Mouse (Mus musculus) c-Kit-positive CD71-positive TER-119-negative erythroid progenitor cells, embryonic 14.5 days (primary cell): ENCODE data around the gene Ptpn9.
A peak's percentile ranks its signal among the peaks of the same experiment; 100 is the strongest.

Experiments used
- DNase-seq: peaks from one replicate; pipeline ENCODE4 v3.0.0-alpha.2; 2013; ENCODE audit warnings: low read depth

Ptpn9 gene

DNA sequence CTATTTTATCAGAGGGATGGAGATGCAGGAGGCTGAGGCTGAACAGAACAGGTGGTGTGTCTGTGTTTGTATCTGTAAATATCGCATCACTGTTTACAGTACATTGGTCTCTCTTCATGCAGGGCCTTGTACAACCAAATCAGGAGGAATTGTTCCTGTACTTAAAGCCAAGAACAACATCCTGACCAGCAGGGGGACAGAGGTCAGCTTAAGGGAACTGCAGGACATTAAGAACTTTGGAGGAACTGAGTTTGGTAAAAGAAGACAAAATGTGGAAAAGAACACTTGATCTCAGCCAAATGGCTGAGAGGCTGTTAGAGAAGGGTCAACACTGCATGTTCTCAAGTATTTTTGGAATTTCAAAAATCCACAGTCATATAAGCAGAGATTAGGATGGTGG, 20.0 kb downstream of the Ptpn9 start:
- DNase-seq: no peak

DNA sequence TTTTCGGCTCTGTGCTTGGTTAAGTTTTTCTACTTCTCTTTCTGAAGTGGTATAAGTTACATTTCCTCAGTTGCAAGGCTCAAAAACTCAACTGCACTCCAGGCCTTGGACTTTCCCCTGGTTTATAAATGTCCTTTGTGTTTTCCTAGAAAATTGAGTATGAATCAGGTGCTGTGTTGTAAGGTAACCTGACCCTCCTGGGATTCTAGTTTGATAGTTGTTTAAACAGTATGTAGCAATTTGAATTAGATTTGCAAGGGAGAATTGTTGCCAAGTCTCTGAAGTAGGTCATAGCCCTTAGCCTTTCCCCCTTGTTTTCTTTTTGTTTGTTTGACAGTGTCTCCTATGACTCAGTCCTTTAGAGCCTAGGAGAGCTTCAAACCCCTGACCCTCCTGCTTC, 22.9 kb downstream of the Ptpn9 start:
- DNase-seq: no peak

DNA sequence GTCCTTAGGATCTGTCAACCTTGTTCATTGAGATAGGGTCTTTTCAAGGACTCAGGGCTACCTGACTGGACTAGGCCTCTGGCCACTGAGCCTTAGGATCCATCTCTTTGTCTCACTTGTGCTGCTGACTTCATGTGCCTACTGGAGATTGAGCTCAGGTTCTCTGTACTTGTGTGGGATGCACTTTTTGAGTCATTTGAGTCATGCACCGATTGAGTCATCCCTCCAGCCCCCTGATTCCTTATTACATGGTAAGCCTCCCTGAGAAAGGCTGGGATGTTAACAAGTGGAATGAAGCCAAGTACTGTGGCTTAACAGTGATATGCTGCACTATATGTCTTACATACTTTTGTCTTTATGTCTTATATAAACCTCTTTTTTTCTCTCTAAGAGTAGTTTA, 37.0 kb downstream of the Ptpn9 start:
- DNase-seq: no peak

DNA sequence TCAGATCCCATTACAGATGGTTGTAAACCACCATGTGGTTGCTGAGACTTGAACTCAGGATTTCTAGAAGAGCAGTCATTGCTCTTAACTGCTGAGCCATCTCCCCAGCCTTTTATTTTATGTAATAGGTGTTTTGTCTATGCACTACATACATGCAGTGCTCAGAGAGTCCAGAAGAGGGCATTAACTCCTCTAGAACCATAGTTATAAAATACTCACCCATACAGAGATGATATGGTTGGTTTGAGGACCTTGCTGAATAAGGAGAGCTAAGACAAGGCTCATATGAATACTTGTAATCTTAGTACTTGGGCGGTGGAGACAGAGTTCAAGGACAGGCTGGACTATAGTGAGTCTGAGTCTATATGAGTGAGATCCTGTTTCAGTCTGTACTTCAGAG, 61.5 kb downstream of the Ptpn9 start:
- peak; percentile 59 for DNase-seq

DNA sequence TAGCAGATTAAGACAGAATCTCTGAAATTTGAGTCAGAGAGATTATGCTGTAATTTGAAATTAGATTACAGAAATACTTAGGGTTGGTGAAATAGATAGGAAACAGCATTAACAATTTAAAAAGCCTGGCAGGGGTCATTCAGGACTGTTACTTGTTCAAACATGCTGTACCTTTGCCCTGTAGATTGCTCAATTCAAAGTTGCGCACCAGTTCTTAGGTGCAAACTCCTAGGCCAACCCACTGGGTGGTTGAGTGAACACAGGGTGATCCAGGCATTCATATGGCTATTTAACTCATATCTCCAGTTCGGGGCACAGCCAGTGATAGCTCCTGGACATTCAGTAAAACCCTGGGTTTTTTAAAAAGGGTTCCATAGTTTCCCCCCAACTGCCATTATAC, 69.4 kb downstream of the Ptpn9 start:
- DNase-seq: no peak

DNA sequence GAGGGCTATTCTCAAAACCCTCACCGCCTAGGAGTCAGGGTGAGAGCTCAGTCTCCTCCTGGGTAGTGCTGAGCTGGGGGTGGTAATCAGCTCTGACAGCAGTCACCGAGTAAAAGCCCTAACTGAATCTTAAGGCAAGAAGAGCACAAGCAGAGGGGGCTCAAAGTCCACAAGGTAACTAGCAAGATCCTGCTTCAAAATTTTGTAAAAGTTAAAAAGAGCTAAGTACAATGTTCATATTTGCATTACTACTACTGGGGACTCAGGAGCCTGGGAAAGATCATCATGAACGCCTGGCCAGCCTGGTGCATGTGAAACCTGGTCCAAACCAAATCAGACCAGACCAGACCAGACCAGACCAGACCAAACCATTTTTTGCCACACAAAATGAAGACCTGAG, 73.5 kb downstream of the Ptpn9 start:
- no peak for DNase-seq

DNA sequence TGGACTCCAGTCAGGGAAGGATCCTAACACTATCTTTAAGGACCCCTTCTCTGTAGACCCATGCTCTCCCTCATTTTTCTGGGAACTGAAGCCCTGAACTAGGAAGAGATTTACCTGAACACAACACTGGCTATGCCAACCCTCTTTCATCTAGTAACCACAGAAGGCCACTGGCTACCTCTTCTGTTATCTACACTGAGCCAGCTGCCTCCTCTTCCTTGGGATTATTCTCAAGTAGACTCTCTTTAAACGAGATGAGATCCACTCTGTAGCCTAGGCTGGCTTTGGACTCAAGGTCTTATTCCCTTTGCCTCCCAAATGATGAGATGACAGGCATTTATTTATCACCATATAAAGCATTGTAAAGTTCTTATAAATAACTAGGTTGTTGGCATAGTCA, 75.5 kb downstream of the Ptpn9 start:
- DNase-seq: no peak

DNA sequence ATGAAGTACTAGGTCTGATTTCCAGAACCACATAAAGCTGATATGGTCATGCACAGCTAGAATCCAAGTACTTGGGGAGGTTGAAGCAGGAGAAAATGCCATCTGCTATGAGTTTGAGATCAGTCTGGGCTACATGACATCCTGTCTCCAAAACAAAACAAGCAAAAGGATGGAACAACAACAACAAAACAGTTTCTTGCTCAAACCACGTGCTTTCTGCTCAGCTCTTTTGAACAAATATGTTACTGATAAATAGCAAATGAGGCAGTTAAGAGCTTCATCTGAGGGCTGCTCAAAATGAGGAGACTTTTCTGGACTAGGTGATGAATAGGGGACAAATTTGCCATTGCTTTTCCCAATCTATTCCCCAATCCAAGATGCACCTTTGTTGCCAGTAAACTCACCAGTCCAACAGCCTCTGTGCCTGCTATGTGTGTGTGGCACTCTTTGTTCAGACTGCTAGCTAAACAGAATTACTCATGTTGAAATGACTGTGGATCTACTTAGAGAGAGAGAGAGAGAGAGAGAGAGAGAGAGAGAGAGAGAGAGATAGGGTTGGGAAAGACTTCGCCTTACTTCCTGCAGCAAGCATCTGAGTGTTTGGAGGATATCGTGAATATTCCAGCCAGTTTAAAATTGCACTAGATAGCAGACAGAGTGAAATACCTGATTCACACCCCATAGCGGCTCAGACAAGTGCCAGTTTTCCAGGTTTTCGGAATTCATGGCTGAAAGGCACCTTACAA, 76.2 kb downstream of the Ptpn9 start:
- DNase-seq: no peak

DNA sequence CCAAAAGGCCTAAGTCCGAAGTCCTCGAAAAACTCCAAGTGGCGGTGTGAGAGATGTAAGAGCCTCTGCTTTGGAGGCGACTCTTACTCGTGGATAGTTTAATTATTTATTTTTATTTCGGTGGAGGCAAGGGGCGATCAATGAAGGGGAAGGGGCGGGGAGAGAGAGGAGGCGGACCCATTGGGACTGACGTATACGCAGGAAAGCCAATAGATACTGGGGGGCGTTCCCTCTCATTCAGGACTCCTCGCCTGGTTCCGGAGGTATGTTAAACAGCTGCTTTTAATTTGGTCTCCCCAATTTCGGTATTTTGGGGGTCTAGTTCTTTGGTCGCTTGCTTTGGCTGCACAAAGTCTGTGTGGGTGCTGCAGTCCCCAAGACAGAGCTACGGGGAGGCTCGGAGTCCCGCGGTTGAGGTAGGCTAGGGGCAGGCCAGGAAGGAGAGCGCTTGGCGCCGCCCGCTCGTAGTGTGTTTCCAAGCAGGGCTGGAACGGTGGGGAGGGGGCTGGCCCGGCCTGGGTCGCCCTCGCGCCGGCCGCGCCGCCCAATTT, 77.2 kb downstream of the Ptpn9 start, which contains the start of gene Sin3a:
Gene Sin3a (plus strand): TSS at position 240 of the 551 bp plus-strand sequence.
- peak; percentile 70 for DNase-seq

DNA sequence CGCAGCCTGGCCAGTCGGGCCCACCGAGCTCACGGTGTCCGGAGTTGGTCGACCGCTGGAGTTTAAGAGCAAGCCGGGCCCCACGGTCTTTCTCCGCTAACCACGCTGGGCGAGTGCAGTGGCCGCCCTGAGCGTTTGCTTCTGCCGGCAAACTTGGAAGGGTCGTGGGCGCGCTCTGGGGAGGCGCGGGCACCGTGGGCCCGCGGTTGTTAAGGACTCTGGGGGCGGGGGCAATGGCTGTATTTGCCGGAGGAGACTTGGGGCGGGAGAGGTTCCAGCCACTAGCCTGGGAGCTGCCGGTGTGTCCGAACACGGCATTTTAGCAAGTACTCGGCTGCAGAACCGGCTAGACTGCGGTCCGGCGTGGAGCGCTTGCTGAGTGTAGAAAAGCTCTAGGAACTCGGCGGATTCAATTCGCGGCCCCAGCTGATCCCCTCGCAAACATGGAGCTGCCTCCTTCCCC, 77.8 kb downstream of the Ptpn9 start:
- no peak for DNase-seq

DNA sequence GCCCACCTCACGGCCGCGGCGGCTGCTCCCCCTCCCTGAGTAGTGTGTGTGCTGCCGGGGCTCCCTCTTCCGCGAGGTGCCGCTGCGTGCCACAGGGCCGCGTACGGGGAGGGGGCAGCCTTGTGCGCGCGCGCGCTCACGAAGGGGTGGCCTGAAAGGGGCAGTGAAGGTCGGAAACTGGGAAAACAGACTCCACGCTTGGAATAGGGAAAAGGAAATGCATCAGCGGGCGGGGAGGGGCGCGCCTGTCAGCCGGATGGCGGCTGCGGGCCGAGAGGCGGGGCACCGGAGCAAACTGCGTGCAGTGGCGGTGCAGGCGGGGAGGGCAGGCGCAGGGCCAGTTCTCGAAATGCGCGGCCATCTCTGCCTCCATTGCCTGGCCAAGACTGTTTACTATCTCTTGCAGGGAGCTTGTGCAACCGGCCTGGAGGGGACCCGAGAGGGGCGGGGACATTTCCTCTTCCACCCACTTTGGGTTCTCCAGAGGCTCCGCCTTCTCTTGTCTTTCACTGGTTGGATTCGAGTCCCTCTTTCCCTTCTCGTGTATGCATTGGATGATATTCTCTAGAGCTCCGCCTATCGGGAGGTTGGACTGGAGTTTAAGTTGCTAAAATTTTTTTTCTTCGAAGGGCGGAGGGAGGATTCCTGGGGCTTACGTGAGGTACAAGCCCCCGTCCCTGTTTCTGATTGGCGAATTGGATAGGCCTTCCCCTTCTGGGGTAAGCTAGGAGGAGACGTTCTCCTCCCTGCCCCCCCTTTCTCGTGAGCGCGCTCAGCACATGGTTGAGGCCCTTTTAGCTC, 78.5 kb downstream of the Ptpn9 start:
- peak; percentile 100 for DNase-seq

DNA sequence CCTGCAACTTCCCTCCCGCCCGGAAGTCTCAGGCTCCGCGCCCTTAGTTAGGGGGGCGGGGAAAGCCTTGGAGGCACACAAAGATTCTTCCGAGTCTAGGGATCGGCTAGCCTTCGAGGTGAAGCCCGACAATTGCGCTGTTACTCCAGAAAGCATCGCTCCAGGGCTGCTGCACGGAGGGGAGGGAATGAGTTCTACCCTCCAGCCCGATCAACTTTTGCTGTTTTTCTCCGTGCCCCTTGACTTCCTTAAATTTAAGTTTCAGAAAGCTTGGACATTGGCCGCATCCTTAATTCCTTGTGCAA, 79.0 kb downstream of the Ptpn9 start:
- DNase-seq: no peak

DNA sequence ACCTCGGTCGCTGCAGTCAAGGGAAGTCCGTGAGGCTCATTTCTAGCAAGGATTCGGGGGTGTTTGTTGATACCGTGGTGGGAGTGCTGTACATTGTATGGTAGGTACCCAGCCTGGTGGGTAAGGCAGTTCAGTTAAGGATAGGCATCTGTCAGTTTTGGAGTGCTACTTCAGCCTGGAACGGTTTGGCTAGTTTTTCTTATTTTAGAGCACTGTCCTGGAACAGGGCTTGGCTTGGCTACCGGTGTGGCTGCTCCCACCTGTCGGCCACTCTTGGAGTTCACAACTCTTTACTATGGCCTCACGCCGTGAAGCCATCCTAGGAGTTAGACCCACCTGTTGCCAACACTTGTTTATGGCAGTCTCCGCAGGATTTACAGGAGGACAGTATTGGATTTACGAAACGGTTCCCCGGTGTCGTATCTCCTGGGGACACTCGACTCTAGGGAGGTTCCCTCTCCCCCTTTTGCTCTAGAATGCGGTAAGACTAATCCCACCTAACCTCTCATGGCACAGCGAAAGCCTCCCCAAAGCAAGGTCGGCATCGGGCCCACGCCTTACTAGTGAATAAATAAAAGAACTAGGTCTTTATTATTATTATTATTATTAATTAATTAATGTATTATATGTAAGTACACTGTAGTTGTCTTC, 79.6 kb downstream of the Ptpn9 start:
- no peak for DNase-seq

DNA sequence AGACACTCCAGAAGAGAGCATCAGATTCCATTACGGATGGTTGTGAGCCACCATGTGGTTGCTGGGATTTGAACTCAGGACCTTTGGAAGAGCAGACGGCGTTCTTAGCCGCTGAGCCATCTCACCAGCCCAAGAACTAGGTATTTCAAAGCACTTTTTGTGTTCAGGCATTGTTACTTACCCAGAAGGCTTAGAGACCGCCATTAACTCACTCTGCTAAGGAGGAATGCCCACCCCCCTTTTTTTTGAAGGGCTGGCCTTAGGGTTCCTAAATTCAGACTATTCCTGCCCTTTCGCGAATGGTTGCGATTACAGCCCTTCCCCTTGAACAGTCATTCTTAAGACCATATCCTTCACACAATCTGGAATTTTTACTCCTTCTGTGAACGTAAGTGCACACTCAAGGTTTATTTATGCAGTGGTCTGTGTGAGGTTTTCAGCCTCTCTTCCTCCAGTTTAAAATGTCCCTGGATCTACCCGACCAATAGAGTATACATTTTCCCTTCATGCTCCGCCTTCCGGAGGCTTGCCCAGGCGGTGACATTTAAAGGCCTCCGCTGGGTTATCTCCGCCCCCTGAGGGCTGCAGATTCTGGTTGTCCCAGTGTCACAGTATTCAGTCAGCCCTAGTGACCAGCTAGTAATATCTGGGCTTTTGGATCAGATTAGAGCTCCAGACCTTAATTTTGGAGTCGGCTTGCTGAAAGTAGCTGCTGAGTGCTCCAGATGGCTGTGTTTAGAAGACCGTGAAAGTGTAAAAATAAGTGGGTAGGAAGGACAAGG, 80.3 kb downstream of the Ptpn9 start:
- peak; percentile 90 for DNase-seq

DNA sequence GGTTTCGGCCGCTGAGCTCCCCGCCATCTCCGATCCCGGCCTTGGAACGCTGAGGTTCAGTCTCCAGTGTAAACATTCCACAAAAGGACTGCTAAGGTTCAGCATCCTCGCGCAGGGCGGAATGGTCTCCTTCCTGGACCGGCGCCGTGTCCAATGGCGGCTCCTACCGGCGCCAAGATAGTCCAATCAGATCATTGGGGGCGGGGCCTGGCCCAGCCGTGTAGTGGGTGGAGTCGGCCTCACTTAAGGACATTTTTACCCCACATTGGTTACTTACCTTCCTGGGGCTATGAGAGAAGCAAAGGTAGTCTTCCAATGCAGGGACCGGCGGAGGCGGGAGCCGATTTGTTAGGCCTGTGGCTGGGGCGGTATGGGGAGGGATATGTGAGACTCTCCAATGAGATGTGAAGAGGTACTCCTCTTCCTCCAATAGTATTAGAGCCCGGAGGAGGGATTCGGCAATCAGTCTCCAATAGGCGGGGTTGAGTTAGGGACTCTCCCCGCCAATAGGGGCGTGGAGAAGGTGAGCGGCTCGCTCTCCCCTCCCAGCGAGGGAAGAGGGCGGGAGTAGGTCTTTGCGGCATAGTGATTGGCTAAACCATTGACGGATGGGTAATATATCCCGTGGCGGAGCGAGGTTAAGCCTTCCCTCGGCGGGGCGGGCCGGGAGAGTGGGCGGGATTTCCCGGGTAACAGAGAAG, 81.1 kb downstream of the Ptpn9 start:
- DNase-seq: peak; percentile 97

DNA sequence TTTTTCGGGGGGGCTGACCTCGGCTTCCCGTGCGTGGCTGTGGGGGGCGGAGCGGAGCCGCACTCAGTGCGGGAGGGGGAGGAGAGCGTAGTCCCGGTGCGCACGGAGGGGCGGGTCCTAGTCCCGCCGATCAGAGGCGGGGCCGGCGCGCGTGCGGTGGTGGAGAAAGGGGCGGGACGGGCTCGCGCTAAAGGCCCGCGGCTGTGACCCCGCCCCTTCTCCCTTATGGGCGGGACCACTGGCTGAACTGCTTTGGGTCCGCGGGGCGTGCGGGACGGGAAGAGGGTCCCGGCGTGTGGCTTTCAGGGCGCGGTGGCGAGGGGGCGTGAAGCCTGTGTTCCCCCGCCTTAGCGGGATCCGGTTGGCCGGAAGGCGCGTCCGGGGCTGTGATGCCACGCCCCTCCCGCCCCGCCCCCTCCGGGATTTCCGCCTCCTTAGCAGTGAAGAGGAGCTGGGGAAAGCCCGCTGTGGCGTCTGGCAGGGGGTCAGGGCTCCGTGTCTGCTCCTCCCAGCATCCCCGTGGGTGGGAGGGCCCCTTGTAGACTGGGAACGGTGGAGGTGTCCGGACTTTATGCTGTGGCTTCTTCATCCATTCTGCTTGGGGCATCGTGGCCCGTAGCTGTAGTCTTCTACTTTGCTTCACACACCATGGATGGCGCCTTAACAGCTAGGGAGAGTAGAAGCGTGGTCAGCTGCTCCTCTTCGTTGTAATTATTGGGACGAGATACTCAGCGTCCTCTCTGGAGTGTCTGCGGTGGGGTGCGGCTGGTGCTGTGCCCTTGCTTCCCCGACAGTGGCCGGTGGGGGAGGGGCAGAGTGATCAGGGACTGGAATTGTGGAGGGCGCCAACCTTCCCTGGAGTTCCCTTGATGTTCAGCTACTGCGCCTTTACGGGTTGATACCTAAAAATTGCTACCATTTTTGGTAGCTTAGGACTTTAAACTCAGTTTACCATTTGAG, 82.3 kb downstream of the Ptpn9 start:
- DNase-seq: peak; percentile 82

DNA sequence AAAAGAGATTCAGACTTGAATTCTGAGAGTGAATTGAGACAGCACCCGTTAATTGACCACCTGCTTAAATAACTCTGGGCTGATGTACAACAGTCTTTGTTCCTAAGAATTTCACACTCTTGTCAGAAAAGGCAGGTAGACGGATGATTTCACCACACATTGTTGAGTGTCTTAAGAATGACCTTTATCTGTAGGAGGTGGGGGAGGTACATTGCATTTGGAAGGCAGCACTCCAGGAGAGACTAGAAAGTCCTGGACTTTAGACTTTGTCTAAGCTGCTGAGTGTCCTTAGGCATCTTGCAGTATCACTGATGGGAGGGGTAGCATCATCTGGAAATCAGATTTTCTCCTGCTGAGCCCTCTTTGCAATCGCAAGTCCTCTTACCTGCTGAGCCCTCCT, 87.5 kb downstream of the Ptpn9 start:
- DNase-seq: no peak
